Mouse (Mus musculus): ENCODE results near the gene Sypl2. TPM values are rescaled to one million over a fixed set of nuclear protein-coding genes. Genes with fewer than 3 reads are reported as not detected.

The Sypl2 gene
- polyA plus RNA-seq, 1 experiment from 2014 or later: 1.0 TPM

Other genes with a start within 250 kb of the Sypl2 start
- 20.7 and 25.7 TPM in 2 replicates for gene Gstm2, start 240.2 kb downstream of the Sypl2 start, polyA plus RNA-seq (2016; fragmentation: Nextera tagmentation; extraction: Ambion mirVana)
- gene Gstm1, start 208.7 kb downstream of the Sypl2 start, polyA plus RNA-seq (2016; fragmentation: Nextera tagmentation; extraction: Ambion mirVana): 38.6 and 44.4 TPM in 2 replicates
- 12.8 and 13.9 TPM in 2 replicates for gene Gstm4, start 181.8 kb downstream of the Sypl2 start, polyA plus RNA-seq (2016; fragmentation: Nextera tagmentation; extraction: Ambion mirVana)
- 53.3 and 58.7 TPM in 2 replicates for gene Ampd2, start 140.0 kb downstream of the Sypl2 start, polyA plus RNA-seq (2016; fragmentation: Nextera tagmentation; extraction: Ambion mirVana)
- gene Gnat2, start 133.9 kb downstream of the Sypl2 start, polyA plus RNA-seq (2016; fragmentation: Nextera tagmentation; extraction: Ambion mirVana): 0.46 and 0.81 TPM in 2 replicates
- 178 and 201 TPM in 2 replicates for gene Gnai3, start 80.5 kb downstream of the Sypl2 start, polyA plus RNA-seq (2016; fragmentation: Nextera tagmentation; extraction: Ambion mirVana)
- gene Gpr61, start 71.8 kb downstream of the Sypl2 start, polyA plus RNA-seq (2016; fragmentation: Nextera tagmentation; extraction: Ambion mirVana): 0.95 and 1.4 TPM in 2 replicates
- 5.8 and 6.2 TPM in 2 replicates for gene Amigo1, start 40.3 kb downstream of the Sypl2 start, polyA plus RNA-seq (2016; fragmentation: Nextera tagmentation; extraction: Ambion mirVana)
- gene Cyb561d1, start 25.4 kb downstream of the Sypl2 start, polyA plus RNA-seq (2016; fragmentation: Nextera tagmentation; extraction: Ambion mirVana): 5.2 TPM in 2 replicates
- 24.2 and 26.8 TPM in 2 replicates for gene Atxn7l2, start 15.7 kb downstream of the Sypl2 start, polyA plus RNA-seq (2016; fragmentation: Nextera tagmentation; extraction: Ambion mirVana)
- 296 and 335 TPM in 2 replicates for gene Psma5, start 30.3 kb upstream of the Sypl2 start, polyA plus RNA-seq (2016; fragmentation: Nextera tagmentation; extraction: Ambion mirVana)
- 15.9 and 19.7 TPM in 2 replicates for gene Sort1, start 57.4 kb upstream of the Sypl2 start, polyA plus RNA-seq (2016; fragmentation: Nextera tagmentation; extraction: Ambion mirVana)
- not detected in 2 replicates for gene Mybphl, start 138.3 kb upstream of the Sypl2 start, polyA plus RNA-seq (2016; fragmentation: Nextera tagmentation; extraction: Ambion mirVana)
- 75.8 and 89.8 TPM in 2 replicates for gene Psrc1, start 157.2 kb upstream of the Sypl2 start, polyA plus RNA-seq (2016; fragmentation: Nextera tagmentation; extraction: Ambion mirVana)
- 58.1 and 79.1 TPM in 2 replicates for gene Celsr2, start 188.9 kb upstream of the Sypl2 start, polyA plus RNA-seq (2016; fragmentation: Nextera tagmentation; extraction: Ambion mirVana)
- 161 and 177 TPM in 2 replicates for gene Sars, start 218.6 kb upstream of the Sypl2 start, polyA plus RNA-seq (2016; fragmentation: Nextera tagmentation; extraction: Ambion mirVana)

All from hindbrain, embryonic 10.5 days (tissue).